Mouse (Mus musculus) heart, postnatal 0 days (tissue): ENCODE data around the gene Ppp1r27. TPM values are rescaled to one million over a fixed set of nuclear protein-coding genes. Genes with fewer than 3 reads are reported as not detected.
A peak's percentile ranks its signal among the peaks of the same experiment; 100 is the strongest.

Experiments
- ATAC-seq: fragments of 200-750 bp; cut with Nextera tagmentation; 2 replicates; pipeline ENCODE4 v1.8.0; 2017; ENCODE audit warnings: low read depth, moderate number of reproducible peaks, moderate library complexity; ENCODE audit not compliant: insufficient read depth
- DNase-seq: peaks from one replicate; pipeline ENCODE4 v3.0.0-alpha.2; 2016; ENCODE audit warnings: low spot score
- H3K27ac ChIP-seq: fragments of 300-500 bp; sonication (generic); 2 replicates; pipeline ENCODE4 v1.5.1; 2014; ENCODE audit warnings: low read depth, mild to moderate bottlenecking
- H3K27me3 ChIP-seq: fragments of 300-500 bp; sonication (generic); 2 replicates; pipeline ENCODE4 v1.6.1; 2014; ENCODE audit warnings: low read length, mixed read lengths; ENCODE audit not compliant: control insufficient read depth, insufficient read depth
- H3K36me3 ChIP-seq: fragments of 300-500 bp; sonication (generic); replicated peaks from 2 replicates; pipeline ENCODE4 v1.6.1; 2014; ENCODE audit warnings: low read length, mixed read lengths; ENCODE audit not compliant: control insufficient read depth, insufficient read depth
- H3K4me1 ChIP-seq: fragments of 300-500 bp; sonication (generic); 2 replicates; pipeline ENCODE4 v1.6.1; 2014; ENCODE audit warnings: antibody characterized with exemption; ENCODE audit not compliant: control insufficient read depth, insufficient read depth
- H3K4me2 ChIP-seq: fragments of 300-500 bp; sonication (generic); 2 replicates; pipeline ENCODE4 v1.6.1; 2014; ENCODE audit warnings: low read depth, mild to moderate bottlenecking, low read length, moderate library complexity
- H3K4me3 ChIP-seq: fragments of 300-500 bp; sonication (generic); 2 replicates; pipeline ENCODE4 v1.5.1; 2014; ENCODE audit warnings: low read depth, low read length
- H3K9ac ChIP-seq: fragments of 300-500 bp; sonication (generic); replicated peaks from 2 replicates; pipeline ENCODE4 v1.6.1; 2014; ENCODE audit warnings: low read depth, low read length, mixed read lengths
- H3K9me3 ChIP-seq: fragments of 300-500 bp; sonication (generic); replicated peaks from 2 replicates; pipeline ENCODE4 v1.6.1; 2016; ENCODE audit warnings: low read length; ENCODE audit not compliant: control insufficient read depth
- CTCF ChIP-seq: IDR thresholded peaks from 2 replicates; pipeline ENCODE4 v1.5.1; 2016; ENCODE audit warnings: antibody characterized with exemption, control low read depth, low read depth
- EP300 ChIP-seq: IDR thresholded peaks from 2 replicates; pipeline ENCODE4 v1.6.1; 2016; ENCODE audit warnings: antibody characterized with exemption, low read depth
- WGBS: fragments of 180-500 bp; shearing (Covaris S2); extraction: QIAGEN DNeasy Blood & Tissue Kit; methylation state at CpG from one replicate; pipeline ENCODE4 v1.1.7; 2014; 5-methylcytosine and 5-hydroxymethylcytosine counted together
- polyA plus RNA-seq: library from polyadenylated mRNA; unstranded; fragments of >200 nt; fragmentation: Nextera tagmentation; extraction: Ambion mirVana; gene quantifications from 2 replicates; pipeline ENCODE4 v1.2.1, GENCODE M21; 2015
- total RNA-seq: library from RNA; depleted of rRNA; stranded (reverse); fragments of >200 nt; gene quantifications from 2 replicates; pipeline ENCODE4 v1.2.3, GENCODE M21; 2014; ENCODE audit warnings: low replicate concordance

The Ppp1r27 gene
- total and polyA plus RNA-seq, 2 experiments from 2014 or later, result 0.20 TPM; not detected in 1

- no peak overlapping the region for H3K4me3 ChIP-seq
- peaks cover 64% of the 10 kb centered on the region for H3K27me3 ChIP-seq
- H3K27ac ChIP-seq, result no peak overlapping the region
- peaks cover 7% of the 10 kb centered on the region for H3K4me1 ChIP-seq
- H3K9ac ChIP-seq, result no peak overlapping the region
- WGBS, result 30% methylated on average over 9 of the region's 9 CpGs
- DNase-seq (no peak), ATAC-seq (no peak)
- no peaks in the 10 kb centered on the region for H3K9me3 ChIP-seq
- H3K36me3 ChIP-seq, result no peaks in the 10 kb centered on the region
- TF ChIP-seq CTCF, result no peak
- no peak for TF ChIP-seq EP300
- no peak overlapping the region for H3K4me2 ChIP-seq
Measured at GRCm38 (mm10) chr11:120531646-120532045, 19.3 kb downstream of the Ppp1r27 start.

- peak within 1 kb of the TSS; percentile 47 for H3K4me3 ChIP-seq
- H3K27me3 ChIP-seq, result peaks cover 62% of the 10 kb centered on the region
- 11% methylated on average over 43 of the region's 62 CpGs for WGBS
- DNase-seq, result no peak
- TF ChIP-seq CTCF, result no peak
- H3K36me3 ChIP-seq, result no peaks in the 10 kb centered on the region
- H3K4me2 ChIP-seq, result peak within 1 kb of the TSS; percentile 66
- no peaks in the 10 kb centered on the region for H3K9me3 ChIP-seq
- ATAC-seq, result peak; percentile 39; the same call in 1 of the 2 replicates
- no peak within 1 kb of the TSS for H3K27ac ChIP-seq
- H3K4me1 ChIP-seq, result peaks cover 7% of the 10 kb centered on the region
- peak within 1 kb of the TSS; percentile 37; the same call in 1 of the 2 replicates for H3K9ac ChIP-seq
Measured at GRCm38 (mm10) chr11:120530085-120530964, 20.6 kb downstream of the Ppp1r27 start, which contains the start of gene Gcgr. Gcgr (plus strand) TSS chr11:120530699.

GRCm38 (mm10) chr11:120528903-120529302 is 22.0 kb downstream of the Ppp1r27 start:
- no peak for TF ChIP-seq EP300
- TF ChIP-seq CTCF, result no peak
- Histone ChIP-seq H3K4me3 (no peak overlapping the region), H3K9ac (no peak overlapping the region), H3K9me3 (no peaks in the 10 kb centered on the region), H3K27ac (no peak overlapping the region), H3K36me3 (no peaks in the 10 kb centered on the region), H3K4me2 (no peak overlapping the region), H3K27me3 (peaks cover 60% of the 10 kb centered on the region), H3K4me1 (peaks cover 7% of the 10 kb centered on the region)
- ATAC-seq (no peak), DNase-seq (no peak)
- 58% methylated on average over 4 of the region's 4 CpGs for WGBS

GRCm38 (mm10) chr11:120527690-120528354 is 23.1 kb downstream of the Ppp1r27 start:
- no peak for ATAC-seq
- Histone ChIP-seq H3K4me2 (no peak overlapping the region), H3K9me3 (no peaks in the 10 kb centered on the region), H3K4me3 (no peak overlapping the region), H3K27ac (no peak overlapping the region), H3K9ac (no peak overlapping the region), H3K36me3 (no peaks in the 10 kb centered on the region), H3K4me1 (peaks cover 7% of the 10 kb centered on the region), H3K27me3 (peaks cover 51% of the 10 kb centered on the region)
- no peak for TF ChIP-seq CTCF
- no peak for TF ChIP-seq EP300
- 73% methylated on average over 9 of the region's 9 CpGs for WGBS
- no peak for DNase-seq

- no peaks in the 10 kb centered on the region for H3K9me3 ChIP-seq
- H3K9ac ChIP-seq, result no peak overlapping the region
- no peak for DNase-seq
- TF ChIP-seq CTCF, result no peak
- TF ChIP-seq EP300, result no peak
- 63% methylated on average over 2 of the region's 2 CpGs for WGBS
- peaks cover 32% of the 10 kb centered on the region for H3K27me3 ChIP-seq
- H3K4me3 ChIP-seq, result no peak overlapping the region
- H3K36me3 ChIP-seq, result no peaks in the 10 kb centered on the region
- no peak overlapping the region for H3K27ac ChIP-seq
- no peak for ATAC-seq
- no peak overlapping the region for H3K4me2 ChIP-seq
- peaks cover 5% of the 10 kb centered on the region for H3K4me1 ChIP-seq
Measured at GRCm38 (mm10) chr11:120525959-120526358, 25.0 kb downstream of the Ppp1r27 start.
